Mouse (Mus musculus) lung, postnatal 4 days (tissue): ENCODE data around the gene Zswim1.
"Not testable (repeated sequence)": the region's sequence is repeated elsewhere in the genome, so short reads cannot be mapped to it uniquely, and the experiment has no call there.

Experiments used
- DNase-seq, 2 experiments: peaks; one replicate each; pipeline ENCODE4 v3.0.0; 2021

Gene Zswim1

DNA sequence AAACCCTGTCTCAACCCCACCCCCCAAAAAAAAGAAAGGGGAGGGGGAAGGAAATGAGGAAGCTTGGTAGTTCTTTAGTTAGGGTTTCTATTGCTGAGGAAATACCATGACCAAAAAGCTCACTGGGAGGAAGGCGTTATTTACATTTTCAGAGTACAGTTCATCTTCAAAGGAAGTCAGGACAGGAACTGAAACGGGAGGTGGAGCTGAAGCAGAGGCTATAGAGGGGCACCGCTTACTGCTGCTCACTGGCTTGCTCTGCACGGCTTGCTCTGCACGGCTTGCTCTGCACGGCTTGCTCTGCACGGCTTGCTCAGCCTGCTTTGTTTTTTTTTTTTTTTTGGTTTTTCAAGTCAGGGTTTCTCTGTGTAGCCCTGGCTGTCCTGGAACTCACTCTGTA, 46.0 kb downstream of the Zswim1 start:
- peak; percentile 43 to 57 for DNase-seq

GRCm38 (mm10) chr2:164871602-164872303, 49.3 kb downstream of the Zswim1 start:
- no peak for DNase-seq

- no peak for DNase-seq
These were observed 51.1 kb downstream of the Zswim1 start for GRCm38 (mm10) chr2:164873621-164874020.

GRCm38 (mm10) chr2:164874239-164874769, 51.8 kb downstream of the Zswim1 start:
- peak; percentile 65 to 82 for DNase-seq

DNA sequence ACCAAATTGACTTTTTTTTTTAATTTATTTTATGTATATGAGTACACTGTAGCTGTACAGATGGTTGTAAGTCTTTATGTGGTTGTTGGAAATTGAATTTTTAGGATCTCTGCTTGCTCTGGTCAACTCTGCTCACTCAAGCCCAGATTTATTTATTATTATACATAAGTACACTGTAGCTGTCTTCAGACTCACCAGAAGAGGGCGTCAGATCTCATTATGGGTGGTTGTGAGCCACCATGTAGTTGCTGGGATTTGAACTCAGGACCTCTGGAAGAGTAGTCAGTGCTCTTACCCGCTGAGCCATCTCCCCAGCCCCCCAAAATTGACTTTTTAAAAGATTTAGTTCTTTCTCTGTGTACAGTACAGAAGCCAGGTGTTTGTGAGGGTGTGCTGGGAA, 53.2 kb downstream of the Zswim1 start:
- not testable (repeated sequence) for DNase-seq
